Mouse (Mus musculus) adrenal gland, postnatal 10 days (tissue): ENCODE measurements around the gene Vamp4. TPM values are rescaled to one million over a fixed set of nuclear protein-coding genes. Genes with fewer than 3 reads are reported as not detected.
"Not testable (repeated sequence)": the region's sequence is repeated elsewhere in the genome, so short reads cannot be mapped to it uniquely, and the experiment has no call there.

Source experiments
- DNase-seq: peaks from one replicate; pipeline ENCODE4 v3.0.0; 2021; ENCODE audit warnings: mixed read lengths
- total RNA-seq, 2 experiments: library from RNA; stranded (reverse); gene quantifications; 2 replicates each; pipeline ENCODE4 v1.2.3; 2021

Vamp4 gene
- total RNA-seq, 2 experiments from 2014 or later = 28.2 to 36.7 TPM

DNA sequence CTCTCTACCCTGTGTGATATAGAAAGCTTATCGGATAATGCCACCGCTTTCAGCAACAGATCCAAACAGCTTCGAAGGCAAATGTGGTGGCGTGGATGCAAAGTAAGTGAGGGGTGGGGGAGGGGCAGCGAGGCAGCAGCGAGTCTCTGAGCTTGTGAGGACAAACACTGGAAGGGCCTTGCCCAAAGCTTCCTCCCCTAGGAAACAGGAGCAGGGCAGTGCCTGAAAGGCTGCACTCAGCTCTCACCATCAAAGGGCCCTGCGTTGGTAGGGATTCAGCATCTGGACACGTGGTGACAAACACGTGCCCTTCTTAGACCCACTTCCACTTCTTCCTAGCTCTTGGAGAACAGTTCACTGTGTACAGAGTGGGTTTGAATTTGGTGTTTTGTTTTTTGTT, 19.1 kb downstream of the Vamp4 start:
- peak; percentile 5 for DNase-seq

DNA sequence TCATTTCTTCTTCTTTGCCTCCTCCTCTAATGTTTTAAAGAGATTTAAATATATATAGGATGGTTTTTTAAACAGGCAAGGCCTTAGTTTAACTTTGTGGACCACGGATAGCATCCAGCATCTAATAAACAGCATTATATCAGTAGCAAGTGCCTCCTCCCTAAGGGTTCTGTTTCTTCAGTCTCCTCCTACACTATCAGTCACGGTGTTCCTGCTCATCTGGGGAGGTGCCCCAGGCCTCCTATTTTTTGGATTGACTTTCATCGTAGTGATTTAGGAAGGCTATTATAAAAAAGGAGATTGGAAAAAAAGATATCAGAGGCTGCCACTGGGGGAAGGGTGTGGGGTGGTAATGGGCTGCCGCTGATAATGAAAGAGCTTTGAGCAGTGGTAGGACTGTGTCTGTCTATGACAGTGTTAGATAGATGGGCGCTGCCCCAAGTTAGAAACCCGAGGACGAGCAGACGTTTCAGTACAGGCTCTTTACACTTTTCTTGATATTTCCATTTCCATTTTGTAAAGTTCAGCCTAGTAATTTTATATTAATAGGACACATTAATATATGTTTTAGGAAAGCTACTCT, 20.2 kb downstream of the Vamp4 start:
- DNase-seq = no peak

DNA sequence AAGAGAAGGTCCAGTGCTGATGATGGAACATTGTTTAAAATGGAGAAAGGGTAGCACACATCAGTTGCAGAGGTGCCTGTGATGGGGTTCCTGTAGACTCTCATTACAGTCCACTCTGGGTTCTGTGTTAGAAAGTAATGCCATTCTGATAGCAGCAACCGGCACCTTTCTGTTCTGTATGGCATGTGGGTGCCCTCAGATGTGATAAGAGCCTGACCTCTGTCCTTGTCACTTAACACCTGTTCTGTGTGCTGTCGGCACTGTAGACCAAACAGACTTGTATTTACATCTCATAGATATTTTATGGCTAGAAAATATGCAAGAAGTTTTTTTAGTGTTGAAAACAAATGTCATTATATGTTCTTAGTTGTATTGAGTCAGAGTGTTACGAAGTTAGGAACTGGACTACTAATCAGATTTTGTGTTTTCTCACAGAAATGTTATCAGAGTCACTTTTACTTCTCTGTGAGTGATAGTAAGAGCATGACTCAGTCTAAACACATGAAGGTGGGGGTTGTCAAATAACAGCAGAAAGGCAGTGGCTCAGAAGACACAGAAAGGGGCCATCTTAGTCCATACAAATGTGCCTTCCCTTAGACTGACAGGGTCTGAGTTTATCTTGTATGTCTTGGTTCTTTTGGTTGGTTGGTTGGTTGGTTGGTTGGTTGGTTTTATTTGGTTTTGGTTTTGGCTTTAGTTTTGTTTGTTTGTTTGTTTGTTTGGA, 27.2 kb downstream of the Vamp4 start:
- DNase-seq = no peak

DNA sequence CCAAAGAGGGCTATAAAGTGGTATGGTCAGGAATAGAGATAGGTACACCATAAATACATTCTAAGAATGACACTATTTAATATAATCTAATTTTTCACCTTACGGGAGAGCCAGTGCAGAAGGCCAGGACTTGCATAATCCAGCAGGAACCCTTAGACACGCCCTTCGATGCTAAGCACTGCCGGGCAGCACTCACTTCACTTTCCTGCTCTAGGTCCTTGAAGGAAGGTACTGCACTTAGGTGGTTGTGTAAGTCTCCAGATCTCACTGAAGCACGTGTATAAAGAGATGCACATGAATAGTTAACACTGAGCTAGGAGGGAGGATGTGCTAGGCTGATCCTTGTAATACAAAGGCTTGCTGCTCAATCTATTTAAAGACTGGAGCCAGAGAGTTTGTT, 29.3 kb downstream of the Vamp4 start:
- DNase-seq = no peak

DNA sequence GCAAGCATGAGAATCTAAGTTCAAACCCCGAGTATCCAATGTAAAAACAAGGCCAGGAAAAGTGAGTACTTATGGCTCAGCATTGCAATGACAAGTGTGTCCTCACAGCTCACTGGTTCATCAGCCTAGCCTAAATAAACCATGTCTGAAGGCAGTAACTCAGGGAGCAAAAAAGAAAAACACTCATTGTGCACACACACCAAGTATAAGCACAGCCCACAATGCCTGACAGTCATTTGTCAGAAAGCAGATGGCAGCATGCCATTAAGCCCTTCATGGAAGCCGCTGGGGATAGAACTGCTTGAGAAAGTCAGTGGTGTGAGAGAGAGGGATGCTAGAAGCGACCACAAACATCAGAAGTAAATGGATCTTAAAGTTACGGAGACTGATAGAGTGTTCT, 31.0 kb downstream of the Vamp4 start:
- DNase-seq = no peak

DNA sequence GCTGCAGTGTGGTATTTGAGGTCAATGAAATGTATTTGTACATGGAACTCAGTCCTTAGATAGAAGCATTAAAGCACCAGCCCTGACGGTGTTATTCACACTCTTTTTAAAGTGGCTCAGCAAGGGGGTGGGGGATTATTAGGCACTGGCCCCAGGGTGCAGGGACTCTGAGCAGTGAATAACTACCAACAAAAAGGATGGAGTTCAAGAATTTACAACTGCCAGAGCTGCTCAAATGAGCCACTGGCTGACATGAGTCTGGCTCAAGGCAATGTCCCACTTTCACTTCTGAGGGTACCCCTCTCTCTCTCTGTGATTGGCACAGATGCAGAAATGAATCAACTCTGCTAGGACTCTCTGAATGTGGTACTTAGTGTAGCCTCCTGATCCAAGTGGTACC, 37.8 kb downstream of the Vamp4 start:
- DNase-seq = no peak

DNA sequence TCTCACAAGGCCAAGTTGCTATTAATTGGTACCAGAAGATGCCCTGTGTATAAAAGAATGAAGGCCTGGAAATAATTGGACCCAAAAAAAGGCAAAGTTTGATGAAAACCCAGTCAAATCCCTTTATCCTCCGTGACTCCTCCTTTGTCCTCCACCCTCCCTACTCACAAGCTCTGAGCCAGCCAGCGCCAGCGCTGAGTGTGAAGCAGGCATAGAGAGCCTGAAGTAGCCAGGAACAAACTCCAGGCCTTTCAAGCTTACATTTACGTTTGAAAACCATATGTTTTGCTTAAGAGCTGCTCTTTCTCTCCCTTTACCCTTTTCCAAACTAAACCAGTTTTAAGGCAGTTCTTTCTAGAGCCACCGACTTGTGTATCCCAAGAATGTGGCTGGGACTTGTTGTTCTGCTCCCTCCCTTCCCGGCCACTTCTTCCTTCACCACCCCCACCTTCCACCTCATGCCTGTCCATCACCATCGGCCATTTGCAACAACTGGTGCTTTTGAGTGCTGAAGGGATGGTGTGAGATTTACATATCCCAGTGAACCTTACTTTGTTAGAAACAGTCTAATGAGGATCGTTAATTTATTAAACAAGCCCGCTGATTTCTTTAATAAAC, 39.4 kb downstream of the Vamp4 start:
- peak; percentile 13 for DNase-seq

DNA sequence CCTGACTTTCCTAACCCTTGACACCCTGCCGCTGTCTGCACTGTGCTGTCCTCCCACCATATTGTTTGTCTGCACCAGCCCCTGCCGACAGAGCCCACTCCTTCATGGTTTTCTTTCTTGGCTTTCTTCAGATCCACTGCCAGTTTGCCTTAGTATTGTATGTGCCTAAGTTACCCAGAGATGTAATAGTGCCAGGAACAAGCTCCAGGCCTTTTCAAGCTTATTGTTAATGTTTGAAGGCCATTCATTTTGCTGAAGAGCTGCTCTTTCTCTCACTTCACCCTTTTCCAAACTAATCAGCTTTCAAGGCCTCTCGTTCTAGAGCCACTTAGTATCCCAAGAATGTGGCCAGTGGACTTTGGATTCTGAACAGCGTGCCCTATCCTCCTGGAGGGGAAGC, 40.9 kb downstream of the Vamp4 start:
- no peak for DNase-seq

DNA sequence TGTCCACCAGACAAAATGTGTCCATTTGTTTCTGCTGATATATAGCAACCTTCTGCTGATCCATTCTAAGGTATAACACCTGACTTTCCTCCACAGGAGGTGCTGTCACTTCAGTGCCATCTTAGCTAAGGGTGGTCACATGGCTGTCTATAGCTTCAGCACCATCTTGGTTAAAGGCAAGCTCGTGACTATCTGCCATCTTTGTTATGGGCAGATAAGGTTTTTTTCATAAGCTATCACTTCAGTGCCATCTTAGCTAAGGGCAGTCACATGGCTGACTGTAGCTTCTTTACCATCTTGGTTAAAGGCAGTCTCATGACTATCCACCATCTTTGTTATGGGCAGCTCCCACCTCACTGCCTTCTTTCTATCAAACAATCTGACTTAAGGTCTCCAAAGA, 45.2 kb downstream of the Vamp4 start:
- no peak for DNase-seq

DNA sequence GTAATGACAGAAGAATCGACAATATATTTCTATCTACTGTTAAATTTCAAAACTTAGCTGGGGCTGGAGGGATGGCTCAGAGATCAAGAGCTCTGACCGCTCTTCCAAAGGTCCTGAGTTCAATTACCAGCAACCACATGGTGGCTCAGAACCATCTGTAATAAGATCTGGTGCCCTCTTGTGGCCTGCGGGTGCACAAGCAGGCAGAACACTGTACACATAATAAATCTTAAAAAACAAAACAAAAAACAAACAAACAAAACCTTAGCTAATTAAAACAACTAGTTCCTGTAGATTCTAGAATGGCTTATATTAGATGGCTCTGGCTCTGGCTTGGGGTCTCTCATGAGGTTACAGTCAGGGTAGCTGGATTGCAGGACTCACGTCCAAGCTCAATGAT, 50.2 kb downstream of the Vamp4 start:
- DNase-seq = no peak

DNA sequence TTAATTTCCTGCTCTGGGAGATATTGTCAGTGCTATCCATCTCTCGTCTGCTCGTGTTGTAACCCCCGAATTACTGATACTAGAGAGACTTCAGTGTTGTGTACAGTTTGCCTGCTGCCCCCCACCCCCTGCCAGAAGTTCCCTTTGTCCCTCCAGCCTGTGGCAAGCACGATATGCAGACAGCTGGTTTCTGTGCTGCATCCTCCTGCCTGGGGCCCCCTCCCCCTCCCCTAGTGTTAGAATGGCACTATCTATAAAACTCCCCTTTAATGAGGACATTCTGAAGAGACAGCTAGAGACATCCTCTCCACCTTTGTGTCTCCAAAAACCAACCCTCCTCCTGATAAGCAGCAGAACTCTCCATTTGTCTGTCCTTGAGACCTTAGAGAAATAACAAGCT, 53.6 kb downstream of the Vamp4 start:
- DNase-seq = no peak

DNA sequence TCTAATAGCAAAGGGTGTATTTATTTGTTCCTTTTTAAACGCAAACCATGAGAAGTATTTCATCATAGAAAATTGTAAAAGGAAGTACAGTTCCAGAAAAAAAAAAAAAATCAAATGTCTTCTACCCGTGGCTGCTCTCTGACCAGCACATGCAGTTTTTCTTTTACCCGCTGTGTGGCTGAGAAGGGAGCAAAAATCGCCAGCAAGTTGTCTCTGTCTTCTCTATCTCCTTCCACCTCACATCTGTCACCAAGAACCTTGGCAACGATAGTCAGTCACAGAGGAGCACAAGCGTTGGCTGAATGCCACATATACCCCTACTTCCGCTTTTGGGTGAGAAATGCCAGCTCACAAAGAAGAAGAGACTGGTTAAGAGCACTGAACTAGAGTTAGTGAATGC, 54.9 kb downstream of the Vamp4 start:
- no peak for DNase-seq

DNA sequence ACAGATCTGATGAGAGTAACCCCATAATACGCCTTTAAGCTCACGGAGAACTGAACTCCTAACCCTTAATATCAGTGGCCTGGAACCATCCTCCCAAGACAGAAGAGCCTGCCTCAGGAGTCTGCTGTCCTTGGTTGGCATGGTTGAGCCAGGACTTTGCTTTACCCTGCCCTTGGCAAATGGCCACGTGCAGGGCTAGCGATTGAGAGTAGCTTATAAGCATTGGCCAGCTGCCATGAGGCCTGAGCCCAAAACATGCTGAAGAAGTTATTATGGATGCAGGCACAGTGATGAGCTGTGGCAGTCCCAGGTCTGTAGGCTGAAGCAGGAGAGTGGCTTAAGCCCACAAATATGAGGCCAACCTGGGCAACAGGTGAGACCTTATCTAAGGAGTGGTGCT, 57.5 kb downstream of the Vamp4 start:
- DNase-seq = peak; percentile 31

DNA sequence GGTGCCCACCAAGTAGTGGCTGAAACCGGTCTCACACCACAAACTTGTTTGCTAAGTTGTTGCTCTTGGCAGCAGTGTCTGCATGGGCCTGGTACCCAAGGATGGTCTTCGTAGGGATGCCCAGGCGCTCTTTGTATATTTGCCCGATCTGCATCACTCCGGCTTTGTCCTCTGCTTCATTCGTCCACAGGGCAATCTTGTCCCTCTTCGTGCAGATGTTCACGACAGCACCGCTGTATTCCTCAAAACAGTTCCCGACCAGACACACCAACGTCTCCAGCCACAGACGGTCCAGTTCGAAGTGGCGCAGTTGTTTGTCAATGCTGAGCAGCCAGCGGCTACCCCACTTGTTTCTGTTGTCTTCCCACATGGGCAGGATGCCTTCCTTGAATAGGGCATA, 58.0 kb downstream of the Vamp4 start:
- not testable (repeated sequence) for DNase-seq

DNA sequence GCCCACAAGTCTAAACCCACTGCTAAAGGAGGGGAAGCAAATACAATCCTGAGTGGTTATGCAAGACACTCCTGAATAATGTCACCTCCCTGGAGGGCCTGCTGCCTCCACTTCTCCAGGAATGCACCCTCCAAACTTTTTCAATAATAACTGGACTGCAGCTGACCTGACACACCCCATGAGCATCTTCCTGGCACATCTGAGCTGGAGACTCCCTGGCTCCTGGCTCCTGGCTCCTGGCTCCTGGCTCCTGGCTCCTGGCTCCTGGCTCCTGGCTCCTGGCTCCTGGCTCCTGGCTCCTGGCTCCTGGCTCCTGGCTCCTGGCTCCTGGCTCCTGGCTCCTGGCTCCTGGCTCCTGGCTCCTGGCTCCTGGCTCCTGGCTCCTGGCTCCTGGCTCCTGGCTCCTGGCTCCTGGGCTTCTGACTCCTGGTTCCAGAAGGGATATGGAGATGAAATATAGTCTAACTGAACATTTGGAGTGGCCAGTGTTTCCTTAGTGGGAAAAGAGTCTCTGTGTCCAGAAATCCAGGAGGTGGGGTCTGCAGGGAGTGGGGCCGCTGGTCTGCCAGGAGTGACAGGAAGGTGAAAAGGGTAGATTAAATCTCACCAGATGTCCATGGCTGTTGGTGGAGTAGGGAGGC, 65.1 kb downstream of the Vamp4 start:
- DNase-seq = peak; percentile 9

DNA sequence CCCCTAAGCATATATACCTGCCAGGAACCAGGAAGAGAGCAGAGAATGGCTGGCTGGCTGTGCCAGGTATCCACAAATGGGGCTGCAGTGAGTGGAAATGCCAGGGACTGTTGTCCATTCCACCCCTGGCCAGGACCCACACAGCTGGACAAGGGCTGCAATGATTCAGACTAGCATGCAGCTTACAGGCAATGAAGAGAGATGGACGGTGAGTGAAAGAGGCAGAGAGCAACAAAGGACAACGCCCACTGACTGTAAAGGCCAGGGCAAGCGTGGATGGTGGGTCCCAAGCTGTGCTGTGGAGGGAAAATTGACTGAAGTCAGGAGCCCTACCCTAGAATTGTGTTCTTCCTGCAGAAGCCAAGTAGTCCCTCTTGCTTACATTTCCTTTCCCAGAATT, 66.2 kb downstream of the Vamp4 start:
- DNase-seq = no peak

DNA sequence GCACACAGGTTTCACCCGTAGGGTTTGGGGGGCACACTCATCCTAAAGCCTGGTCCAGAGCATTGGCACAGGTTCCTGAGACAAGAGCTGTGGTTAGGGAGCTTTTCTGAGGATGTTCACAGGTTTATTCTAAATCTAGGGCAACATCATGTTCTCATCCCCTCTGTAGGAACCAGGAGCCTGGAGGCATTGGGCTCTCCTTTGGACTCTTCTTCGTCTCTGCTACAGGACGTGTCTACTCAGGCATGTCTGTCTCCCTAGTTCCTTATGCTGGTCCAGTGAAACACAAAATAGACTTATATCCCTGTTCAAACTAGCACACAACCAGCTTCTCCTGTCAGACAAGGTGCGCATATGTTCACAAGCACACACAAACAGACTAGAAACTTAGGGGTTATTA, 68.2 kb downstream of the Vamp4 start:
- DNase-seq = no peak

DNA sequence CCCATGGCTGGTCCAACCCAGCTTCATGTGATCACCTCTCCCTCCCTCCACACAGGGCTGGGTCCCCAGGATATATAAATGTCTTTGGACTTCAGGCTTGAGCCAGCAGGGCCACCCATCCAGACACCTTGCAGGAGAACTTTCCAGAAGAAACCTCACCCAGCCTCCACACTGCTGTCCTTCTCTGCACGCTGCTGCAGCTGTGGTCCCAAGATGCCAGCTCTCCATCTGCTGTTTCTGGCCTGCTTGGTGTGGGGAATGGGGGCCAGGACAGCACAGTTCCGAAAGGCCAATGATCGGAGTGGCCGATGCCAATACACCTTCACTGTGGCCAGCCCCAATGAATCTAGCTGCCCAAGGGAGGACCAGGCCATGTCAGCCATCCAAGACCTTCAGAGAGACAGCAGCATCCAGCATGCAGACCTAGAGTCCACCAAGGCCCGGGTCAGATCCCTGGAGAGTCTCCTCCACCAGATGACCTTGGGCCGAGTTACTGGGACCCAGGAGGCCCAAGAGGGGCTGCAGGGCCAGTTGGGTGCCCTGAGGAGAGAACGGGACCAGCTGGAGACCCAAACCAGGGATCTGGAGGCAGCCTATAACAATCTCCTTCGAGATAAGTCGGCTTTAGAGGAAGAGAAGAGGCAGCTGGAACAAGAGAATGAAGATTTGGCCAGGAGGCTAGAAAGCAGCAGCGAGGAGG, 68.9 kb downstream of the Vamp4 start, which contains the start of gene Myoc:
Myoc (plus strand) TSS at position 105 of the 700 bp plus-strand sequence.
- no peak for DNase-seq

DNA sequence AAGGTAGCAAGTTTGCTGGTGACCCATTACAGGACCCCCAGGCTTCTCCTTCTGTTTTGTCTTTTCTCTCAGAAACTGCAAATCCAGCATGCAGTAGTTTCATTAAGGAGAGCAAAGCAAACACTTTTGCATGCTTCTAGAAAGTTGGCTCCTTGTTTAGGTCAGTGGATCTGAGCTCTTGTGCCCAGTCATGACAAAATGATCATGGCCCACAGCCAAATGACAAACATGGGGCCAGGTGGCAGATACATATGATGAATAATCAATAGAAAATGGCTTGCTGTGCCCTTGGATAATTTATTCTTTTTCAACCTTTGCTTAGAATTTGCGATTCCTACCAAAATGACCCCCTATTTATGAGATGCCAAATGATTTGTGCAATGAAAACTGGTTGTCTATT, 69.5 kb downstream of the Vamp4 start:
- DNase-seq = peak; percentile 16

DNA sequence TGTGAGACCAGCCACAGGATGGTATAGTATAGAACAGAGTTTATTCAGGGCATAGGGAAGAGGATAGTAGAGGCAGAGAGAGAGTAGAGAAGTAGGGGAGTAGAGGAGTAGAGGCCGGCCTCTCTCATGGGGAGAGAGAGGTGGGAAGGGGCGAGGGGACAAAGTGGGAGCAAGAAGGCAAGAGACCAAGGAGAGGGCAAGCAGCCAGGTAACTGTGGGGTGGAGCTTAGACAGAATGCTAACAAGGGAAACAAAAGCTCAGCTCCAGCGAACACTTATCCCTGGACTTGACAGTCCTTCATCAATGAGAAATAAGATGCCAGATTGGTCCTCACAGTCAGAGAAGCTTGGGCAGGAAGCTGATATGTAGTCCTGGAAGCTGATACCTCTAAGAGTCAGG, 72.3 kb downstream of the Vamp4 start:
- DNase-seq = no peak

DNA sequence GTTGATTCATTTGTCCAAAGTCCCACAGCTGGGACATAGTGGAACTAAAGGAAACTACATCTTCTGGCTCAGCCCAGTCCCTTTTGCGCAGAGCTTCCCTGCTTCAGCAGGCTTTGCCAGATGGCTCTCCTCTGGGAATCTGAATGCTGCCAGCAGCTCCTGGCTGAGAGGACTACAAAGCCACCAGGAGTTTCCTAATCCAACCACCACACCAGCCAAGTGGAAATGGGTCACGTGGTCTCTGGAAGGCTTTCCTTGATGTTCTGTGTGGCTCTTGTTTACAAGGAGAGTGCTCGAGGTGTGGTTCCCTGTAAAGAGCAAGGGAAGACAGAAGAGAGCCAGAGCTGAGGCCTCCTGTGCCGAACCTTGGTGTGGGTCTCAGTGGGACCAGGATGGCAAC, 73.4 kb downstream of the Vamp4 start:
- DNase-seq = peak; percentile 86

DNA sequence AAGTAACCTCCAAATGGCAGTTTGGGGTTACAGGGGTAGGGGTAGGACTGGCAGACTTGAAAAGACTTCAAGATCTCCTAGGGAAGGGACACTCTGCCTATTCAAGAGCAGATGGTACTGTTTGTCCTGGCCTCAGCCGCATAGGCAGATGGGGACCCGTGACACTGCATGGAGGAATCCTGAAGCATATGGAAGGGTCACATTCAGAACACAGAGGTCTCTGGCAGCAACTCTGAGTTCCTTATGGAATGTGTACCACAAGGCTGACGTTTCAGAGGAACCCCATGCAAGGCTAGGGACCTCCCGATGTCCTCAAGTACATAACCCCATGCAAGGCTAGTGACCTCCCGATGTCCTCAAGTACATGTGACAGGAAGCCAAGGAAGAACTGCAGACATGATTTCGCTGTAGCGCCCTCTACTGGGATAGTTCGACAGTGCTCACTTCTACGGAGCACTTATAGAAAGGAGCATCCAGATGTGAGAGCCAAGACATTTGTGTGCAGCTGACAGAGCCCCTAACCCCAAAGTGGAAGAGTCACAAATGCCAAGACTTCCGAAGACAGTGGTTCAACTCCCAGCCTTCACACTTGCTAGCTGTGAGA, 75.9 kb downstream of the Vamp4 start:
- DNase-seq = no peak
